Mouse (Mus musculus) R1 (cell line): ENCODE results near the gene Rec8.

Experiments used
- DNase-seq: peaks from one replicate; pipeline ENCODE4 v3.0.0-alpha.2; 2018; ENCODE audit warnings: low read depth, low spot score

The Rec8 gene

DNA sequence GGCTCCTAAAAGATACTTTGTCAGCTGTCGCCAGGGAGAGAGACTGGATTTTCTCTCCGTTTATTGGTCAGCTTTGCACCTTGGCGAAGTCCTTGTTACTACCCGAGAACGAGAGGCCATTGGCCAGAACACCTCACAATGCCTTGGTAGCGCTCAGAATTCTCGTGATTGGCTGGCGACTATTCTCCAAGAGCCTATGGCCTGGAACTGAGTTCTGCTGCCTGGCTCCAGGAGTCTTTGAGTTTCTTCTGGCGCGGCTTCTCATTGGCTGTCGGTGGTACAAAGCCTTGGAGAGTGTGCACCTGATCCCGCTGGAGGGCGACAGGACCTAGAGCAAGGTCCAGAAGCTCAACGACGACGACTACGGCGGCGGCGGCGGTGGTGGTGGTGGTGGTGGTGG is at the start of gene Rec8:
Rec8 (plus strand) TSS at position 216 of the 400 bp plus-strand sequence.
- DNase-seq, result peak; percentile 98

DNA sequence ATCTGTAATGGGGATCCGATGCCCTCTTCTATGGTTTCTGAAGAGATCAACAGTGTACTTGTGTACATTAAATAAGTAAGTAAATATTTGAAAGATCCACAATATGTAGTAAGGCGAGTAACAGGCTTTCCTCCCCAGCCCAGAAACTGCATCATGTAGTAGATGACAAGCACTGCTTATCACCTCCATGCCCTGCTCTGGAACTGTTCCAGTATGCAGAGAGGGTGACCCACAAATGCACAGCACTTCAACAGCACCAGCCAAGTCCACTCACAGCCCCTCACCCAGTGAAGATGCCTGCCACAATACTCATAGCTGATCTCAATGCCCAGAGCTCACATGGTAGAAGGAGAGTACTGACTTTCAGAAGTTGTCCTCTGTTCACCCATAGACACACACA is 47.2 kb upstream of the Rec8 start:
- no peak for DNase-seq

GRCm38 (mm10) chr14:55571760-55572159 is 46.1 kb upstream of the Rec8 start:
- DNase-seq, result no peak

- no peak for DNase-seq
Measured at GRCm38 (mm10) chr14:55575302-55575701, 42.5 kb upstream of the Rec8 start, which contains the start of gene Fitm1. TSS of gene Fitm1 (plus strand) at chr14:55575617.

GRCm38 (mm10) chr14:55575711-55576110 is 42.1 kb upstream of the Rec8 start:
- no peak for DNase-seq

- no peak for DNase-seq
Measured at GRCm38 (mm10) chr14:55576376-55576775, 41.5 kb upstream of the Rec8 start.

GRCm38 (mm10) chr14:55577871-55578667 is 39.8 kb upstream of the Rec8 start, which contains the start of gene Psme1:
TSS of gene Psme1 (plus strand) at chr14:55578123.
- DNase-seq, result peak; percentile 85

GRCm38 (mm10) chr14:55578668-55579269 is 39.1 kb upstream of the Rec8 start:
- peak; percentile 35 for DNase-seq

GRCm38 (mm10) chr14:55579511-55580496 is 38.0 kb upstream of the Rec8 start:
- peak; percentile 39 for DNase-seq

- no peak for DNase-seq
Measured at GRCm38 (mm10) chr14:55580731-55581130, 37.1 kb upstream of the Rec8 start.

DNA sequence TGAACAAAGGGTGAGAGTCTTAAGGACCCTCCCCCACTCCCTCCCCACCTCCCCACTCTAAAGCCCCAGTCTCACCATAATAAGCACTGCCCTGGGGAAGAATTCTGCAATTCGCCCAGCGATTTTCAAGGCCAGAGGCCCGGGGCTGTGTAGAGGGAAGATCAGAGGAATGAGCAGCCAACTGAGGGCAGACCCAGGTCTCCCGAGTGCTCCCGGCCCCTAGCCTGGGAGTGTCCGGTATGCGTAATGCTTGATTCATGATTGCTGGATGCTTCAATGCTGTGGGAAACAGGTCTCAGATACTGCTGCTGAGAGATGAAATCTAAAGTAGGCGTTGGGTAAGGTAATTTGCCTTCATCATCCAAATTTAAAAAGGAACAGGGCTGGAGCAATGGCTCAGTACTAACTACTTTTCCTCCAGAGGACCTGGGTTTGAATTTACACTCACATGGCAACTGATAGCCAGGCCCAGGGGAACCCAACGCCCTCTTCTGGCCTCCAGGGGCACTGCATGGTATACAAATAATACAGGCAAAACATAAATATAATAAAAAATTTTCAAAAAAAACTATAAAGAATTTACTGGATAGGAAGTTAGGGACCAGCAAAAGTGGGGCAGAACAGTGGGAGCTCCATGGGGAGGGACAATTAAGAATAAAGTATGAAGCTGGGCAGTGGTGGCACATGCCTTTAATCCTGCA is 35.7 kb upstream of the Rec8 start:
- no peak for DNase-seq

DNA sequence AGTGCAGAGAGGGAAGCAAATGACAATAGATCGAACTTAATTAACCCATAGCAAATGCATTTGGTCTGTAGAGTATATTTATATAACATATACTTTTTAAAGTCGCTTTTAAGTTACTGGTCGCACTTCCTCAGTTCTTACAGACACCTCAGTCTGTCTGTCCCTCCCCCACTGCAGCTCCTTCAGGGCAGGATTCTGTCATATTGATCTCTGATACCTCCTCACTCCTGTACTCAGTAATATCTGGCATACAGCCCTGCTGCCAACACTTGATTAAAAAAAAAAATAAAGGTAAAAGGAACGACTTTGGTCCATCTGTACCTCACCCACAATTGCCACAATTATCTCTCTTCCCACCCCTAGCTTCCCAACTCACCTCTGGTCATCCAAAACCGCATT is 33.5 kb upstream of the Rec8 start:
- DNase-seq, result no peak

- peak; percentile 92 for DNase-seq
Measured at GRCm38 (mm10) chr14:55584702-55585565, 32.9 kb upstream of the Rec8 start, which contains the start of gene Emc9. TSS of gene Emc9 (minus strand) at chr14:55585302.

- DNase-seq, result peak; percentile 27
Measured at GRCm38 (mm10) chr14:55585566-55585960, 32.3 kb upstream of the Rec8 start.

- DNase-seq, result no peak
Measured at GRCm38 (mm10) chr14:55586149-55586548, 31.7 kb upstream of the Rec8 start.

GRCm38 (mm10) chr14:55589271-55589670 is 28.6 kb upstream of the Rec8 start:
- DNase-seq, result no peak

DNA sequence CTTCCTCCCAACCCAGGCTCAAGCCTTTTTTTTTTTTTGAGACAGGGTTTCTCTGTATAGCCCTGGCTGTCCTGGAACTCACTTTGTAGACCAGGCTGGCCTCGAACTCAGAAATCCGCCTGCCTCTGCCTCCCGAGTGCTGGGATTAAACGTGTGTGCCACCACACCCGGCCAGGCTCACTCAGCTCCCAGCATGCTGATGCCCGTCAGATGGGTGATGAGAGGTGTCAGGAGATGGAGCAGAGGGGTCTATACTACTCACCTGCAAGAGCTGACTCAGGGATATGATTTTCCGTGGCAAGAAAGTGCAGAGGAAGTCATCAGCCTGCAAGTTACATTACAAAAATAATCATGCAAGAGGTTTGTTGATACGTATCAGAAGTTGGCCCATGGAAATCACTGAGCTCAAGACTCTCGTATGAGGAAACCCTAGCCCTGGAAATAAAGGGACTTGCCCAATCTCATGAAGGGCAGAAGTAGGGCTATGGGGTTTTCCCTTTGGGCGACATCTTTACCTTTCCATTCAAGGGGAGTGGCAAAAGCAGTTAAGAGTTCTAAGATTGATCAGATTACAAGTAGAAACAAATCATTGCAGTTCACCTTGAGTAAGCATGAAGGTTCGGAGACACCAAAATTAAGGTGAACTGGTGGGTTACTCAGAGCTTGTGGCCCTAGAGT is 27.9 kb upstream of the Rec8 start:
- DNase-seq, result no peak

- DNase-seq, result peak; percentile 99
Measured at GRCm38 (mm10) chr14:55590748-55591330, 27.0 kb upstream of the Rec8 start, which contains the start of gene Psme2. TSS of gene Psme2 (minus strand) at chr14:55591113.

GRCm38 (mm10) chr14:55591331-55591891 is 26.4 kb upstream of the Rec8 start, which contains the start of gene Rnf31:
TSS of gene Rnf31 (plus strand) at chr14:55591708.
- DNase-seq, result peak; percentile 99
